Mouse (Mus musculus) left cerebral cortex, adult 2 months (tissue): Measurements from ENCODE around the gene Pdzd2. TPM values are rescaled to one million over a fixed set of nuclear protein-coding genes. Genes with fewer than 3 reads are reported as not detected.

ENCODE experiments used
- DNase-seq, 2 experiments: peaks; one replicate each; pipeline ENCODE4 v3.0.0; 2021 to 2022; ENCODE audit warnings: low spot score in 2 of 2, mixed read lengths in 1 of 2; ENCODE audit errors: extremely low spot score in 1 of 2
- H3K27ac ChIP-seq: fragments of 200-600 bp; 2 replicates; pipeline ENCODE4 v1.8.1; 2022
- H3K4me3 ChIP-seq: fragments of 200-600 bp; 2 replicates; pipeline ENCODE4 v1.8.1; 2022
- CTCF ChIP-seq: fragments of 200-600 bp; IDR thresholded peaks from 2 replicates; pipeline ENCODE4 v1.8.1; 2022; ENCODE audit warnings: antibody characterized with exemption, mild to moderate bottlenecking, moderate library complexity
- intact Hi-C: fragments of 180-260 bp; cut with DNase I; formaldehyde crosslinking; loops from one replicate; pipeline ENCODE4 v1.15.1; 2025
- total RNA-seq, 2 experiments: library from RNA; stranded (reverse); gene quantifications; 2 replicates each; pipeline ENCODE4 v1.2.3; 2021

Gene Pdzd2
- total RNA-seq, 2 experiments from 2014 or later: 86.1 to 93.1 TPM

DNA sequence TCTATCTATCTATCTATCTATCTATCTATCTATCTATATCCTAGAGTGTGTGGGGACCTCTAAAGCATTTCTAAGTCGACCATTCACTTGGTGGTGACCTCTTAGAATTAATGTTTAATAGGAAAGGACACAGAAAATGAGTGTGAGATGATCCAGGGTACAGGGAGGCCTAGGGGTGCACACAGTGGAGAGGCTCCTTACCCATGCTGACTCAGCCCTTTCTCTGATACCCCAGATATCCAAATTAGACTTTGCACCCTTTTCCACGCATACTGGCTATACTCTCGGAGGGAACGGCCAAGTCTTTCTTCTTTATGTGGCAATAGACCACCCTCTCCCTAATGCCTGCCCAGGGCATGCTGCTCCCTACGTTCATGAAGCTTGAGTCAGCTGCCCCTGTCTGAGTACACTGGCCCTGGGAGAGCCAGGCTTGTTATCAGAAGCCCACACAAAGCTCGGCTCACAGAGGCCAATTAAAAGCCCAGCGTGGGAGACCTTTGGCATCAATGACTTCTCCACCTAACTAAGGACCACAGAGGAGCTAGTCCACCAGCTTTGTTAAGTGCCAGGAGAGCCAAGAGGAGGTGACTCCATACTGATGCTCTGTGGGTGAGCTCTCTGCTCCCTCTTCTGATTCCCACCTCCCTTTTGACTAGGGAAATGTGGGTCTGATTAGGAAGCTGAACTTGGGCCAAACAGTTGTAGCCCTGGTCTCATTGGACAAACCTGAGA is 126.6 kb downstream of the Pdzd2 start:
- DNase-seq: no peak
- intact Hi-C loops: no loop called here
- Histone ChIP-seq H3K27ac (no peak overlapping the region), H3K4me3 (no peak overlapping the region)
- no peak for TF ChIP-seq CTCF

DNA sequence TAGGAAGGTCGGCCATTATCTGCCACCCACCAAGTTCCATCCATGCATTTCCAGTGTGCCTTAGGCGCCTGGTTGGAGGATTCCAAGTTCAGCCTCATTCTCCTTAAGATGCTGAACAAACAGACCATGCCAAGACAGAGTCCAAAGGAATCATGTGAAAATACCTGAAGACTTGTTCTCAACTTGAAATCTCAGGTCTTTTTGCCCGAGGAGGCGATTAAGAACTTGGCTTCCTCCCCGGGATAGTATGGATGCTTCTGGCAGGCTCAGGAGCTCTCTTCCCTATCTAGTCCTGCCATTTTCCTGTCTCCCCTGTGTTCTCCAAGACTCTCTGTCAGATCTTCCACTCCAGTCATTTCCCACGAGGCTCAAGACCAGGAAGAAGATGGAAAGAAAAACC is 131.6 kb downstream of the Pdzd2 start:
- intact Hi-C loops: no loop called here
- DNase-seq: no peak
- Histone ChIP-seq H3K4me3 (no peak overlapping the region), H3K27ac (no peak overlapping the region)
- no peak for TF ChIP-seq CTCF

DNA sequence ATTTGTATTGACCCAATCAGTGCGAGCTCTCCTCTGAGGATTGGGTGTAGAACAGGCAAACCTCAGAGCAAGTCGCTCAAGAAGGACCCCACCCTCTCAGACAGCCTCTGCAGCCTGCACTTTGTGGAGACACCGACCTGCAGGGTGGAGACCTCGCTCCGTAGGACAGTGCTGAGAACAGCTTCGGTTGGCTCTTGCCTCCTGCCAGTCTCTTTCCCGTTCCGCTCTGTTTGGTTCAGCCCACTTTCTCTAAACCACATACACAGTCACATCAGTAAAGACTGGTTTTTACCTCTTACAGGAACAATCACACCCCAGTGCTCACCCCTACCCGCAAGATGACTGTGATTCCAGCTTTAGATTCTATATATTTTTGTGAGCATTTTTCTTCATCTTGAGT is 133.4 kb downstream of the Pdzd2 start:
- no peak overlapping the region for H3K27ac ChIP-seq
- intact Hi-C loops: no loop called here
- no peak for DNase-seq
- no peak for TF ChIP-seq CTCF
- H3K4me3 ChIP-seq: no peak overlapping the region

DNA sequence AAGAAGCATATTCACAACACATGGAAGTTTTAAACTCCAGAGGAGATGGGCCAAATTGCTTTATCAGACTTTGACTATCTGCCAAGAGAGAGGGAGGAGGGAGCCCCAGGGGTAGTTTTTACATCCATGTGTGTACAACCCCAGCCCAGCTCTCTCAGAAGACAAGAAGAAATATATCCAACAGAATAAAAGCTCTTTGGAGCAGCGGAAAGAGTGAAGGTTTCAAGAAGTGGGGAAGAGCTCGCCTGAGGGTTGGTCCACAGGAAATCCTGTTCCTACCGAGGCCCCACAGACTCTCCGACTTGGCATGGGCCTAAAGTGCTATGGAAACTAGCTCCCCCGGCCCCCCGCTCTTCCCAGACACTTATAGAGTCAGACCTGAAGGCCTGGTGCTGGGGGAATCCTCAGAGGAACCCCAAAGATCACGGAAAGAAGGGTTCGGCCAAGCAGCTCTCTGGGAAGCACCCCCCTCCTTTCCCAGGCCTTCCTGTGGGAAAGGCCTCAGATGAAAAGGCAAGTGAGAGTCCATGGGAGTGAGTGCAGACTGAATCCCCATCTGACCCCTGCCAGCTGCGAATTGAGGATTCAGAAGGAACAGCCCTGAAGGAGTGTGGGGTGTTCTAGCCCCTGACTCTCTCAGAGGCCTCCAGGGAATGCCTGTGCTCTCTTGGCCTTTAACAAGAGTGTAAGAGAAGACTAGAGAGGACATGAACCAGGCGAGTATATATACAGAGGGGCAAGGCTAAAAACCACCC is 134.3 kb downstream of the Pdzd2 start:
- Histone ChIP-seq H3K27ac (no peak overlapping the region), H3K4me3 (no peak overlapping the region)
- intact Hi-C loops: no loop called here
- DNase-seq: no peak
- TF ChIP-seq CTCF: no peak

DNA sequence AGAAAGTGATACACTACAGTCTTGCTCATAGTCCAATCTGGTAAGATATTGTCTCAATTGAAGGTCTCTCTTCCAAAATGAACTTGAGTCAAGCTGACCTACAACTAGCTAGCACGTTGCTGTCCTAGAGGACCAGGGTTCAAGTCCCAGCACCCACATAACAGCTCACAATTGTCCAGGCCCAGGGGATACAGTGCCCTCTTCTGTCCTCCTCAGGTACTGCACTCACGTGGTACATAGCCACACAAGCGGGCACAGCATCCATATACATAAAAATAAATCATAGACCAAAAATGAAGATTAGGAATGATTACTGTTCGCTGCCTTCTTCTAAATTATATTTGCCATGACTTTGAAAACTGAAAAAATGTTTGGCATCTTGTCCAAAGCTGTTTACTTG is 136.1 kb downstream of the Pdzd2 start:
- intact Hi-C loops: no loop called here
- Histone ChIP-seq H3K27ac (no peak overlapping the region), H3K4me3 (no peak overlapping the region)
- peak; percentile 8; the same call in 1 of the 2 replicates for TF ChIP-seq CTCF
- no peak for DNase-seq

DNA sequence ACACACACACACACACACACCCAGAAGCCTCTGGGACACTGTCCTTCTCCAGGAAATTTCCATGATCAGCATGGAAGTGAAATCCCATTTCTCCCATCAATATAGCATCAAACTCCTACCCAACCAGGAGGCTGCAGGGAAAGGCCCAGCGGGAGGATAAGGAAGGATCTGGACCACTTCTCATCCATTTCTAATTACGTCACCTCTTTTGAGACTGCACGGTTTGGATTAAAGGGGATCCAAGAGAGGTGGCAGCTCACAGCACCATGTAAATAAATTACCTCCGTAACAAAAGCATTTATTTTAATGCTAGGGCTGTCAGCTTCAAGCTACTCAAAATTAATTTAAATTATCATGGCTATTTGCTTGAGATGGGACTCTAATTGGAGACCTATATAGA is 146.6 kb downstream of the Pdzd2 start:
- TF ChIP-seq CTCF: no peak
- intact Hi-C loops: no loop called here
- no peak for DNase-seq
- Histone ChIP-seq H3K27ac (no peak overlapping the region), H3K4me3 (no peak overlapping the region)

DNA sequence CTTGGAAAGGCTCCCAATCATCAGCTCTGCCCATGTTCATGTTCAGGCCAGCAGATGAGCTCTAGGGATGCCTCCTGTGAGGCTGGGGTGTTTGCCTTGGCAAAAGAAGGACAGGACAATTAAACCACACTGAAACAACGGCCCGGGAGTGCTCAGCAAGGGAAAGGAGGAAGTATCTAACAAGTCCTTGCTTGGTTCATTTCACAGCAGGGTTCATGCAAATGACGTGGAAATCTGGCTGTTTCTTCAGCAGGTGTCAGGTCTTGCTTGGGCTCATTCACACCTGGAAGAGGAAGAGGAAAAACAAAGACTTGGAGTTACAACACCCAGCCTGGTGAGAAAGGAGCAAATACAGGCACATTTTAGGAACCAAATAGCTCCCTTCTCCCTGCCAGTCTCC is 147.1 kb downstream of the Pdzd2 start:
- no peak for DNase-seq
- intact Hi-C loops: no loop called here
- no peak overlapping the region for H3K4me3 ChIP-seq
- no peak for TF ChIP-seq CTCF
- H3K27ac ChIP-seq: no peak overlapping the region

DNA sequence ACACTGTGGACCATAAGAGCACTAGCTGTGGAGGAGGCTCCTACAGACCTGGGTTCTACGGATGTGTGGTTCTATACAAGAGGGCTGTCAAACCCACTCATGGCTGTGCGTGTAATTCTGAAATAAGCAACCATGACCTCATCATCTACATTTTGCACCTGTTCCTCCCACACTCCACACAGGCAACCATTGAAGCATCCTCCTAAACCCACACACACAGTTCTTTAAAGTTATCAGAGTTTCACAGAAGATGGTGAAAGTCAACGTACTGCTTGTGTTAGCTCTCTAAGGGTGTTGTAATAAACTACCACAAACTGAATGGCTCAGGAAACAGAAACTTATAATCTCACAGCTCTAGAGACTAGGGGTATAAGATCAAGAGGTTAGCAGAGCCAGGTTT is 151.1 kb downstream of the Pdzd2 start:
- intact Hi-C loops: no loop called here
- H3K27ac ChIP-seq: no peak overlapping the region
- no peak for DNase-seq
- no peak overlapping the region for H3K4me3 ChIP-seq
- TF ChIP-seq CTCF: no peak

DNA sequence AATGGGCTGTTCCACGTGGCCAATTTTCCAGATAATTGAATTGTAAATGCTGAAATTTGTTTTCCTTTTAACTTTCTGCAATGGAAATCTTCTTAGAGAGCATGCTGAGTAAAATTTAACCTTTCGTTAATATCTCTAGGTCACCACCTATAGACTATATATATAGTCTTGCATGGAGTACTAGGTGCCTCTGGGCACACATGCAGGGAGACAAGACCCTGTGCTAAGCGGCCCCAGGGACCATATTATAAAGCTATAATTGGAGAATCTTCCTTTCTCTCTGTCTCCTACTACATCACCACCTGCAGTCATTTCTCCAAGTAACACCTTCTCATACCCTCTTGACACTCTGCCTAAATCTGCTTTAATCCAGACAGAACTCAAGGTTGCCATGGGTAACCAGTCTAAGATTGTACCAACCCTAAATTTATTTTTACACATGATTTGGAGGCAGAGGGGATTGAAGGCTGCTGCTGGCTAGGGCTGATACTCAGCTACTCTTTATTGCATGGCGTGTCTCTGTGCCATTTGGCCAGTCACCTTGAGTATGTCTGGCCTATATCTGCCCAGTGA is 152.8 kb downstream of the Pdzd2 start:
- TF ChIP-seq CTCF: no peak
- no peak overlapping the region for H3K27ac ChIP-seq
- no peak for DNase-seq
- H3K4me3 ChIP-seq: no peak overlapping the region
- intact Hi-C loops: loop anchor here (1.0 kb wide), 2 partner anchors 153 to 208 kb away; no protein-coding TSS in a partner anchor

DNA sequence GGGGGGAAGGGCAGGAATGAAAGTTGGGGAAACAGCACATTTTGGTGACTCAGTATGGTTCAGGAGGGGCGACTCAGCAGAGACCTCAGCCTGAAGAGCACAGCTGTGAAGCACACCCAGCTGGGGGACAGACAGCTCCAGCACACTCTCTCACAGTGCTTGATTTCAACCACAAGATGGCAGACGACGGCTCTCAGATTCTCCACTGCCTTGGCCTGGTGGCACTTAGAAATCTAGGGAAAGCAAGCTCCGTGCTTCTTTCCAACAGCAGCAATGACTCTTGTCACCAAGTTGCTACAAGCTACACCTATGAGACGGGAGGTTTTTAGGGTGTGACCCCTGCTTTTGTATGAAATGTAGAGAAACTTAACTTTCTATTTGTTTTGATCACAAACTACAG is 153.6 kb downstream of the Pdzd2 start:
- peak; percentile 68 to 70 for DNase-seq
- Histone ChIP-seq H3K27ac (no peak overlapping the region), H3K4me3 (no peak overlapping the region)
- peak; percentile 84 for TF ChIP-seq CTCF
- intact Hi-C loops: loop anchor here (1.0 kb wide), 2 partner anchors 154 to 209 kb away; no protein-coding TSS in a partner anchor

DNA sequence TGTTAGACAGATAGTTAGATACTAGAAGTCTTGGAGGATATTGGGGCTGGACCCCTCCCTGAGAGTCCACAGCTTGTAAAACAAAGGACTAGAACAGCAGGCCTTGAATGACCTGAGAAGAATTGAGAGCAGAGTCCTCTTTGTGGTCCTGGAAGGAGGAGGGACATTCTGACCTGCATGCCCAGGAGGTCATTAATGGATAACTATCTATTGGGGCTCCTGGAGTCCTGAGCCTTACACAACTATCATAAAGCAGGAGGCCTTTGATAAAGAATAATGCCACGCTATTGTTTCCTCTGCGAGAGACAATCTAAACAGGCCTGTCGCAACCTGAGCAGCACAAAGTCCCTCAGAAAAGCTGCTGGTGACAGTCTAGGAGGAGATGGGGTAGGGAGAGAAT is 156.7 kb downstream of the Pdzd2 start:
- Histone ChIP-seq H3K27ac (no peak overlapping the region), H3K4me3 (no peak overlapping the region)
- intact Hi-C loops: no loop called here
- no peak for TF ChIP-seq CTCF
- no peak for DNase-seq

DNA sequence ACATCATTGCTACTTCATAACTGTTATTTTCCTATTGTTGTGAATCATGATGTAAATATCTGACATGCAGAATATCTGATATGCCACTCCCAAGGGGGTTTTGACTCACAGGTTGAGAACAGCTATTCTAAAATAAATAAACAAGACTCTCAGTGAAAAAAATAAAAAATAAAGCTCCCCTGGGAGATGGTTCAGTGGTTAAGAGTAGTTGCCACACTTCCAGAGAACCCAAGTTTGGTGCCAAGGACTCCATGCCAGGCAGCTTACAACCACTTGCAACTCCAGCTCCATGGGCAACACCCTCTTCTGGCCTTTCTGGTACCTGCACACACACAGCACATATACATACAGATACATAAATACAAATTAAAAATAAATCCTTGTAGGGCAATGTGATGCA is 157.3 kb downstream of the Pdzd2 start:
- intact Hi-C loops: no loop called here
- Histone ChIP-seq H3K27ac (no peak overlapping the region), H3K4me3 (no peak overlapping the region)
- DNase-seq: no peak
- TF ChIP-seq CTCF: no peak
